Mouse (Mus musculus): ENCODE data around the gene Hc.

Hc gene

GRCm38 (mm10) chr2:34973087-34973486 lies 88.2 kb downstream of the Hc start:
- no peak for DNase-seq

GRCm38 (mm10) chr2:34971080-34971888 lies 90.0 kb downstream of the Hc start:
- DNase-seq: no peak

GRCm38 (mm10) chr2:34970092-34970750 lies 91.0 kb downstream of the Hc start:
- peak; percentile 91 for DNase-seq

GRCm38 (mm10) chr2:34969166-34969565 lies 92.1 kb downstream of the Hc start:
- no peak for DNase-seq

- no peak for DNase-seq
Measured at GRCm38 (mm10) chr2:34966243-34966934, 94.8 kb downstream of the Hc start.

- DNase-seq: no peak
Measured at GRCm38 (mm10) chr2:34965806-34966205, 95.4 kb downstream of the Hc start.

- DNase-seq: peak; percentile 80
Measured at GRCm38 (mm10) chr2:34965293-34965692, 95.9 kb downstream of the Hc start.

GRCm38 (mm10) chr2:34964651-34965050 lies 96.6 kb downstream of the Hc start:
- no peak for DNase-seq

- DNase-seq: no peak
Measured at GRCm38 (mm10) chr2:34964230-34964629, 97.0 kb downstream of the Hc start.

GRCm38 (mm10) chr2:34963371-34963956 lies 97.8 kb downstream of the Hc start:
- DNase-seq: peak; percentile 66

GRCm38 (mm10) chr2:34962893-34963292 lies 98.3 kb downstream of the Hc start:
- DNase-seq: peak; percentile 42

GRCm38 (mm10) chr2:34962211-34962610 lies 99.0 kb downstream of the Hc start:
- no peak for DNase-seq

GRCm38 (mm10) chr2:34961481-34962036 lies 99.7 kb downstream of the Hc start, which contains the start of gene Traf1:
Traf1 (minus strand) TSS chr2:34961772.
- peak; percentile 83 for DNase-seq

- DNase-seq: no peak
Measured at GRCm38 (mm10) chr2:34960966-34961365, 100.3 kb downstream of the Hc start.

GRCm38 (mm10) chr2:34960466-34960865 lies 100.8 kb downstream of the Hc start:
- DNase-seq: peak; percentile 65

- no peak for DNase-seq
Measured at GRCm38 (mm10) chr2:34958582-34958981, 102.7 kb downstream of the Hc start.

GRCm38 (mm10) chr2:34958036-34958435 lies 103.2 kb downstream of the Hc start:
- no peak for DNase-seq

GRCm38 (mm10) chr2:34957405-34957804 lies 103.8 kb downstream of the Hc start:
- no peak for DNase-seq

- no peak for DNase-seq
Measured at GRCm38 (mm10) chr2:34956941-34957340, 104.3 kb downstream of the Hc start.

- no peak for DNase-seq
Measured at GRCm38 (mm10) chr2:34954344-34954743, 106.9 kb downstream of the Hc start.

- DNase-seq: no peak
Measured at GRCm38 (mm10) chr2:34953547-34954116, 107.6 kb downstream of the Hc start.

GRCm38 (mm10) chr2:34953018-34953417 lies 108.2 kb downstream of the Hc start:
- no peak for DNase-seq

GRCm38 (mm10) chr2:34951469-34951868 lies 109.8 kb downstream of the Hc start:
- DNase-seq: no peak
